Mouse (Mus musculus): ENCODE data around the gene Six3. TPM values are rescaled to one million over a fixed set of nuclear protein-coding genes. Genes with fewer than 3 reads are reported as not detected.

The Six3 gene
- polyA plus RNA-seq, 1 experiment from 2014 or later = 4.0 TPM

- 2% methylated on average over 4 of the region's 4 CpGs for WGBS
- Histone ChIP-seq H3K27me3 (ENCODE audit: low read depth, poor library complexity, severe bottlenecking) (peaks cover 100% of the 10 kb centered on the region), H3K4me3 (peak overlapping the region; percentile 51), H3K36me3 (no peaks in the 10 kb centered on the region), H3K27ac (replicated peaks) (no peak overlapping the region), H3K4me1 (peaks cover 70% of the 10 kb centered on the region), H3K9me3 (replicated peaks) (no peaks in the 10 kb centered on the region)
- no peak for DNase-seq (ENCODE audit: low spot score)
These were observed 2.2 kb downstream of the Six3 start for GRCm38 (mm10) chr17:85615586-85615985.

GRCm38 (mm10) chr17:85616526-85617500 lies 3.4 kb downstream of the Six3 start:
- peak overlapping the region; percentile 55 for H3K27ac ChIP-seq (replicated peaks)
- WGBS = under 1% methylated on average over 41 of the region's 41 CpGs
- H3K27me3 ChIP-seq (ENCODE audit: low read depth, poor library complexity, severe bottlenecking) = peaks cover 100% of the 10 kb centered on the region
- no peaks in the 10 kb centered on the region for H3K36me3 ChIP-seq
- H3K9me3 ChIP-seq (replicated peaks) = no peaks in the 10 kb centered on the region
- peaks cover 82% of the 10 kb centered on the region for H3K4me1 ChIP-seq
- DNase-seq (ENCODE audit: low spot score) = peak; percentile 51
- peak overlapping the region; percentile 51 for H3K4me3 ChIP-seq

GRCm38 (mm10) chr17:85617566-85618358 lies 4.4 kb downstream of the Six3 start:
- Histone ChIP-seq H3K4me1 (peaks cover 89% of the 10 kb centered on the region), H3K27ac (replicated peaks) (peak overlapping the region; percentile 75), H3K4me3 (peak overlapping the region; percentile 51), H3K27me3 (ENCODE audit: low read depth, poor library complexity, severe bottlenecking) (peaks cover 100% of the 10 kb centered on the region), H3K9me3 (replicated peaks) (no peaks in the 10 kb centered on the region), H3K36me3 (no peaks in the 10 kb centered on the region)
- under 1% methylated on average over 36 of the region's 36 CpGs for WGBS
- peak; percentile 79 for DNase-seq (ENCODE audit: low spot score)

- peaks cover 100% of the 10 kb centered on the region for H3K27me3 ChIP-seq (ENCODE audit: low read depth, poor library complexity, severe bottlenecking)
- no peaks in the 10 kb centered on the region for H3K36me3 ChIP-seq
- H3K4me1 ChIP-seq = peaks cover 92% of the 10 kb centered on the region
- peak overlapping the region; percentile 51 for H3K4me3 ChIP-seq
- DNase-seq (ENCODE audit: low spot score) = peak; percentile 51
- peak overlapping the region; percentile 75 for H3K27ac ChIP-seq (replicated peaks)
- no peaks in the 10 kb centered on the region for H3K9me3 ChIP-seq (replicated peaks)
- under 1% methylated on average over 34 of the region's 34 CpGs for WGBS
These were observed 5.1 kb downstream of the Six3 start for GRCm38 (mm10) chr17:85618359-85619112.

GRCm38 (mm10) chr17:85619113-85620085 lies 6.0 kb downstream of the Six3 start:
- H3K4me3 ChIP-seq = peak overlapping the region; percentile 56
- peaks cover 100% of the 10 kb centered on the region for H3K27me3 ChIP-seq (ENCODE audit: low read depth, poor library complexity, severe bottlenecking)
- H3K36me3 ChIP-seq = no peaks in the 10 kb centered on the region
- peaks cover 89% of the 10 kb centered on the region for H3K4me1 ChIP-seq
- H3K9me3 ChIP-seq (replicated peaks) = no peaks in the 10 kb centered on the region
- H3K27ac ChIP-seq (replicated peaks) = no peak overlapping the region; the same call in 1 of the 2 replicates
- peak; percentile 40 for DNase-seq (ENCODE audit: low spot score)
- WGBS = 3% methylated on average over 20 of the region's 20 CpGs

GRCm38 (mm10) chr17:85620086-85620481 lies 6.7 kb downstream of the Six3 start:
- DNase-seq (ENCODE audit: low spot score) = peak; percentile 44
- H3K4me3 ChIP-seq = peak overlapping the region; percentile 56
- H3K36me3 ChIP-seq = no peaks in the 10 kb centered on the region
- under 1% methylated on average over 6 of the region's 6 CpGs for WGBS
- peaks cover 100% of the 10 kb centered on the region for H3K27me3 ChIP-seq (ENCODE audit: low read depth, poor library complexity, severe bottlenecking)
- peaks cover 87% of the 10 kb centered on the region for H3K4me1 ChIP-seq
- no peak overlapping the region for H3K27ac ChIP-seq (replicated peaks)
- H3K9me3 ChIP-seq (replicated peaks) = no peaks in the 10 kb centered on the region

GRCm38 (mm10) chr17:85620680-85621504 lies 7.5 kb downstream of the Six3 start:
- Histone ChIP-seq H3K27me3 (ENCODE audit: low read depth, poor library complexity, severe bottlenecking) (peaks cover 100% of the 10 kb centered on the region), H3K36me3 (no peaks in the 10 kb centered on the region), H3K9me3 (replicated peaks) (no peaks in the 10 kb centered on the region), H3K27ac (replicated peaks) (peak overlapping the region; percentile 81), H3K4me3 (peak overlapping the region; percentile 56), H3K4me1 (peaks cover 88% of the 10 kb centered on the region)
- under 1% methylated on average over 51 of the region's 54 CpGs for WGBS
- peak; percentile 71 for DNase-seq (ENCODE audit: low spot score)

GRCm38 (mm10) chr17:85621505-85622310 lies 8.3 kb downstream of the Six3 start:
- WGBS = under 1% methylated on average over 67 of the region's 67 CpGs
- peak overlapping the region; percentile 81 for H3K27ac ChIP-seq (replicated peaks)
- peak; percentile 77 for DNase-seq (ENCODE audit: low spot score)
- no peaks in the 10 kb centered on the region for H3K36me3 ChIP-seq
- peak overlapping the region; percentile 56 for H3K4me3 ChIP-seq
- H3K4me1 ChIP-seq = peaks cover 84% of the 10 kb centered on the region
- H3K9me3 ChIP-seq (replicated peaks) = no peaks in the 10 kb centered on the region
- H3K27me3 ChIP-seq (ENCODE audit: low read depth, poor library complexity, severe bottlenecking) = peaks cover 100% of the 10 kb centered on the region

GRCm38 (mm10) chr17:85622493-85623157 lies 9.2 kb downstream of the Six3 start:
- peaks cover 75% of the 10 kb centered on the region for H3K4me1 ChIP-seq
- peak overlapping the region; percentile 56 for H3K4me3 ChIP-seq
- WGBS = 3% methylated on average over 12 of the region's 12 CpGs
- no peaks in the 10 kb centered on the region for H3K9me3 ChIP-seq (replicated peaks)
- H3K27me3 ChIP-seq (ENCODE audit: low read depth, poor library complexity, severe bottlenecking) = peaks cover 100% of the 10 kb centered on the region
- H3K27ac ChIP-seq (replicated peaks) = peak overlapping the region; percentile 81
- DNase-seq (ENCODE audit: low spot score) = peak; percentile 52
- no peaks in the 10 kb centered on the region for H3K36me3 ChIP-seq

All from midbrain, embryonic 10.5 days (tissue).